13 mouse cellular contexts compared by ENCODE assay signal in the genomic region with DNA sequence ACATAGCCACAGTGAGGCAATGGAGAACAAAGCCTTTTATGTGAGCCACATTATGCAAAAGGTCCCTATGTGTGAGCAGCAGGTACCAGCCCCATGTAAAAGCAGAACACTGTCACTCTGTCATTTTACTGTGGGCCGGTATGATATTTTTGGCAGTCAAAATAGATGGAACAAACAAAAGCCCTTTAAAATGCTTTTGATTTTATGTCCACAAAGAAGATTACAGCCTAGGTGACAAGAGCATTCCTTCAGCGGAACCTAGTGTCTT. TPM values are rescaled to one million over a fixed set of nuclear protein-coding genes. Genes with fewer than 3 reads are reported as not detected.
DNase-seq lines count a peak whose midpoint lies in the region; ATAC-seq and TF ChIP-seq lines count a peak whose summit lies in the region.
"Had no signal": no experiment of that assay in that cellular context is flagged by ENCODE, and none has a peak within 500 bp of the region (broad histone marks: within the 10 kb centered on the region; RNA-seq: fewer than 3 reads in every experiment).

No protein-coding gene starts in this region.

- no peak for ATAC-seq in lung, embryonic 14.5 days (ENCODE audit: insufficient read depth)
- no peak for ATAC-seq in forebrain, embryonic 14.5 days
- no peak for ATAC-seq in limb, embryonic 15.5 days (ENCODE audit: insufficient number of reproducible peaks, low FRiP score, low TSS enrichment, low read depth)

- intact Hi-C loops in heart, postnatal 10 days (cut with DNase I): no loop called here

- peak overlapping the region; percentile 92 for H3K4me2 ChIP-seq in lung, embryonic 14.5 days
- peak overlapping the region; percentile 58 for H3K4me2 ChIP-seq in forebrain, embryonic 14.5 days (ENCODE audit: low read length)
- H3K4me2 ChIP-seq in limb, embryonic 15.5 days: no peak overlapping the region

- no peaks in the 10 kb centered on the region for H3K9me3 ChIP-seq in lung, embryonic 14.5 days (ENCODE audit: low read depth, low read length)
- no peaks in the 10 kb centered on the region for H3K9me3 ChIP-seq in forebrain, embryonic 14.5 days (replicated peaks; ENCODE audit: control insufficient read depth, low read length)
- H3K9me3 ChIP-seq in limb, embryonic 15.5 days: no peaks in the 10 kb centered on the region
- H3K9me3 ChIP-seq: liver, embryonic 13.5 days had no signal

- TF ChIP-seq POLR2A in olfactory bulb, adult 2 months (IDR thresholded peaks at IDR 0.05; ENCODE audit: insufficient read depth, low read depth, low read length): no peak

- H3K27me3 ChIP-seq in lung, embryonic 14.5 days (ENCODE audit: insufficient read depth, low read length): no peaks in the 10 kb centered on the region
- H3K27me3 ChIP-seq in forebrain, embryonic 14.5 days (replicated peaks; ENCODE audit: control insufficient read depth, insufficient read depth, low read length): no peaks in the 10 kb centered on the region
- H3K27me3 ChIP-seq in limb, embryonic 15.5 days: 0 out of 2 replicates have a peak, but pooled peaks cover 4% of the 10 kb centered on the region

- peaks cover 5% of the 10 kb centered on the region; the same call in 1 of the 2 replicates for H3K4me1 ChIP-seq in lung, embryonic 14.5 days (ENCODE audit: insufficient read depth)
- H3K4me1 ChIP-seq in forebrain, embryonic 14.5 days (ENCODE audit: control insufficient read depth, insufficient read depth, low read length): peaks cover 7% of the 10 kb centered on the region; the same call in 1 of the 2 replicates
- H3K4me1 ChIP-seq in limb, embryonic 15.5 days: peaks cover 17% of the 10 kb centered on the region
- peaks cover 5% of the 10 kb centered on the region; the same call in 1 of the 2 replicates for H3K4me1 ChIP-seq in olfactory bulb, adult 2 months (ENCODE audit: control insufficient read depth, insufficient read depth, low read length)

- no peaks in the 10 kb centered on the region for H3K36me3 ChIP-seq in lung, embryonic 14.5 days (ENCODE audit: insufficient read depth)
- 0 out of 2 replicates have a peak, but pooled peaks cover 14% of the 10 kb centered on the region for H3K36me3 ChIP-seq in forebrain, embryonic 14.5 days (ENCODE audit: control insufficient read depth, insufficient read depth, low read length)
- no peaks in the 10 kb centered on the region for H3K36me3 ChIP-seq in limb, embryonic 15.5 days
- H3K36me3 ChIP-seq: liver, embryonic 13.5 days had no signal

- WGBS in lung, embryonic 14.5 days: 69% methylated on average over 2 of the region's 2 CpGs
- 19% methylated on average over 2 of the region's 2 CpGs for WGBS in forebrain, embryonic 14.5 days
- 66% methylated on average over 2 of the region's 2 CpGs for WGBS in limb, embryonic 15.5 days
- WGBS in olfactory bulb, adult 2 months: 22% methylated on average over 2 of the region's 2 CpGs

- H3K4me3 ChIP-seq in lung, embryonic 14.5 days (ENCODE audit: low read depth, low read length): no peak overlapping the region
- peak overlapping the region; percentile 61 for H3K4me3 ChIP-seq in forebrain, embryonic 14.5 days (ENCODE audit: low read depth, low read length)
- H3K4me3 ChIP-seq in limb, embryonic 15.5 days: peak overlapping the region; percentile 54; the same call in 1 of the 2 replicates
- peak overlapping the region; percentile 35; the same call in 1 of the 2 replicates for H3K4me3 ChIP-seq in olfactory bulb, adult 2 months (ENCODE audit: insufficient read depth, low read depth, low read length)
- H3K4me3 ChIP-seq: erythroblast, embryonic 14.5 days; liver, embryonic 13.5 days had no signal

- H3K9ac ChIP-seq in lung, embryonic 14.5 days: no peak overlapping the region
- peak overlapping the region; percentile 89 for H3K9ac ChIP-seq in forebrain, embryonic 14.5 days (ENCODE audit: low read length)
- no peak overlapping the region for H3K9ac ChIP-seq in limb, embryonic 15.5 days
- H3K9ac ChIP-seq: liver, embryonic 13.5 days had no signal

- no peak for TF ChIP-seq CTCF in lung, embryonic 14.5 days (IDR thresholded peaks at IDR 0.05; ENCODE audit: low read depth)
- no peak for TF ChIP-seq CTCF in olfactory bulb, adult 2 months (IDR thresholded peaks at IDR 0.05; ENCODE audit: insufficient read depth, low read depth, low read length)

- no peak overlapping the region for H3K27ac ChIP-seq in lung, embryonic 14.5 days (ENCODE audit: low read depth)
- H3K27ac ChIP-seq in forebrain, embryonic 14.5 days (ENCODE audit: low read depth, low read length): peak overlapping the region; percentile 86
- no peak overlapping the region for H3K27ac ChIP-seq in limb, embryonic 15.5 days
- 0 out of 2 replicates have a peak overlapping the region, but pooled peaks have one; percentile 60 for H3K27ac ChIP-seq in olfactory bulb, adult 2 months (ENCODE audit: insufficient read depth, low read depth, low read length)
- H3K27ac ChIP-seq: liver, embryonic 13.5 days had no signal

- DNase-seq in lung, embryonic 14.5 days: no peak
- DNase-seq in lung, postnatal 4 days: no peak
- peak; percentile 68 for DNase-seq in forebrain, embryonic 14.5 days (ENCODE audit: low spot score)
- no peak for DNase-seq in layer of hippocampus, adult 9-11 months
- DNase-seq in heart, postnatal 10 days: no peak
- no peak for DNase-seq in gastrocnemius, adult 18-20 months (ENCODE audit: low spot score)
- DNase-seq: adrenal gland, postnatal 14 days; cerebellum, adult 9-10 months; heart, adult 11 months; liver, embryonic 13.5 days had no signal

RNA-seq across cellular contexts. Expression of a gene that starts 1.7 kb away (rescaled TPM):
- 13.4 and 16.3 TPM in 2 replicates for polyA plus RNA-seq in lung, embryonic 14.5 days (2014; fragmentation: Nextera tagmentation; extraction: Ambion mirVana)
- polyA plus RNA-seq in forebrain, embryonic 14.5 days (2014; fragmentation: Nextera tagmentation; extraction: Ambion mirVana): 298 and 382 TPM in 2 replicates
- 21.5 and 23.1 TPM in 2 replicates for polyA plus RNA-seq in limb, embryonic 15.5 days (2015; fragmentation: Nextera tagmentation; extraction: Ambion mirVana)
- 412 and 635 TPM in 2 replicates for polyA plus RNA-seq in olfactory bulb, adult 2 months (2012; ENCODE audit: insufficient read depth, insufficient read length, low replicate concordance, missing spikeins)
- 1 to 10 TPM; 5.5 to 5.8 TPM for total RNA-seq in heart, postnatal 10 days (2021)
- total RNA-seq in gastrocnemius, adult 18-20 months (2021): 1 to 10 TPM; 1.8 to 4.0 TPM
- polyA plus RNA-seq: erythroblast, embryonic 14.5 days had no signal

Comparison
In these comparisons a context has a peak if more than half of its experiments do, and no peak if none do; other contexts are left out.
1. H3K27ac ChIP-seq: peak in forebrain, embryonic 14.5 days (single experiment) and olfactory bulb, adult 2 months (single experiment); none in lung, embryonic 14.5 days (single experiment) and limb, embryonic 15.5 days (single experiment).
2. RNA of a gene that starts 1.7 kb away (polyA plus RNA-seq): 412 to 635 TPM in olfactory bulb, adult 2 months and 298 to 382 TPM in forebrain, embryonic 14.5 days; 21.5 to 23.1 TPM in limb, embryonic 15.5 days and 13.4 to 16.3 TPM in lung, embryonic 14.5 days; every median in the first group is over 10 times any median in the second.